Mouse (Mus musculus): ENCODE data around the gene Nt5c3b.

The Nt5c3b gene

GRCm38 (mm10) chr11:100399727-100400538 is 41.7 kb downstream of the Nt5c3b start:
- DNase-seq (ENCODE audit: low spot score): no peak

- DNase-seq (ENCODE audit: low spot score): no peak
Observed at GRCm38 (mm10) chr11:100399320-100399719, 42.3 kb downstream of the Nt5c3b start.

GRCm38 (mm10) chr11:100398517-100398916 is 43.1 kb downstream of the Nt5c3b start:
- DNase-seq (ENCODE audit: low spot score): no peak

GRCm38 (mm10) chr11:100397600-100398389 is 43.8 kb downstream of the Nt5c3b start, which contains the start of gene Jup:
Gene Jup, minus strand, starts transcription at chr11:100397763.
- DNase-seq (ENCODE audit: low spot score): peak; percentile 100

- DNase-seq (ENCODE audit: low spot score): no peak
Observed at GRCm38 (mm10) chr11:100396886-100397599, 44.6 kb downstream of the Nt5c3b start.

- DNase-seq (ENCODE audit: low spot score): no peak
Observed at GRCm38 (mm10) chr11:100395861-100396631, 45.6 kb downstream of the Nt5c3b start.

GRCm38 (mm10) chr11:100395200-100395599 is 46.4 kb downstream of the Nt5c3b start:
- no peak for DNase-seq (ENCODE audit: low spot score)

GRCm38 (mm10) chr11:100394353-100395074 is 47.1 kb downstream of the Nt5c3b start:
- no peak for DNase-seq (ENCODE audit: low spot score)

GRCm38 (mm10) chr11:100393733-100394132 is 47.9 kb downstream of the Nt5c3b start:
- DNase-seq (ENCODE audit: low spot score): no peak

GRCm38 (mm10) chr11:100392958-100393357 is 48.6 kb downstream of the Nt5c3b start:
- no peak for DNase-seq (ENCODE audit: low spot score)

GRCm38 (mm10) chr11:100391884-100392345 is 49.7 kb downstream of the Nt5c3b start:
- DNase-seq (ENCODE audit: low spot score): no peak

GRCm38 (mm10) chr11:100391081-100391883 is 50.3 kb downstream of the Nt5c3b start:
- no peak for DNase-seq (ENCODE audit: low spot score)

- no peak for DNase-seq (ENCODE audit: low spot score)
Observed at GRCm38 (mm10) chr11:100389931-100390445, 51.6 kb downstream of the Nt5c3b start.

- no peak for DNase-seq (ENCODE audit: low spot score)
Observed at GRCm38 (mm10) chr11:100388588-100388987, 53.0 kb downstream of the Nt5c3b start.

GRCm38 (mm10) chr11:100387589-100388375 is 53.8 kb downstream of the Nt5c3b start:
- DNase-seq (ENCODE audit: low spot score): no peak

- no peak for DNase-seq (ENCODE audit: low spot score)
Observed at GRCm38 (mm10) chr11:100387111-100387510, 54.5 kb downstream of the Nt5c3b start.

- DNase-seq (ENCODE audit: low spot score): no peak
Observed at GRCm38 (mm10) chr11:100386586-100386985, 55.0 kb downstream of the Nt5c3b start.

GRCm38 (mm10) chr11:100385016-100385415 is 56.6 kb downstream of the Nt5c3b start:
- no peak for DNase-seq (ENCODE audit: low spot score)

- no peak for DNase-seq (ENCODE audit: low spot score)
Observed at GRCm38 (mm10) chr11:100382682-100383081, 58.9 kb downstream of the Nt5c3b start.
